In genomic region chrX:74368209-74368909, GRCm38 (mm10) we compare ENCODE assay signal across 8 mouse cellular contexts. TPM values are rescaled to one million over a fixed set of nuclear protein-coding genes. Genes with fewer than 3 reads are reported as not detected.
DNase-seq lines count a peak whose midpoint lies in the region; ATAC-seq and TF ChIP-seq lines count a peak whose summit lies in the region.

No protein-coding gene starts in this region.

- TF ChIP-seq CTCF in Patski (IDR thresholded peaks at IDR 0.05) = no peak

- peak overlapping the region; percentile 86 for H3K27ac ChIP-seq in hindbrain, embryonic 15.5 days (replicated peaks)

- no peak for DNase-seq in Patski (ENCODE audit: low read depth, low spot score)
- peak; percentile 74 to 84 for DNase-seq in cerebellum, postnatal 25 days
- DNase-seq in gastrocnemius, adult 18-20 months (ENCODE audit: low spot score) = peak; percentile 68
- peak; percentile 31 to 83 for DNase-seq in left cerebral cortex, postnatal 10 days (ENCODE audit: extremely low spot score in 1 of 2, low spot score in 2 of 2)
- peak; percentile 70 to 77 for DNase-seq in right cerebral cortex, postnatal 10 days (ENCODE audit: low spot score in 2 of 2)
- DNase-seq in urinary bladder, postnatal 25 days (ENCODE audit: low spot score) = peak; percentile 69

- WGBS in hindbrain, embryonic 15.5 days = 14% methylated on average over 46 of the region's 49 CpGs

- peak; percentile 61 for ATAC-seq in Patski
- peak; percentile 75 for ATAC-seq in hindbrain, embryonic 15.5 days (ENCODE audit: low FRiP score, low read depth)

- no peaks in the 10 kb centered on the region for H3K9me3 ChIP-seq in hindbrain, embryonic 15.5 days
- no peaks in the 10 kb centered on the region for H3K9me3 ChIP-seq in megakaryocyte, embryonic 14.5 days

- intact Hi-C loops in left cerebral cortex, postnatal 10 days (cut with DNase I) = no loop called here

- peaks cover 22% of the 10 kb centered on the region for H3K4me1 ChIP-seq in hindbrain, embryonic 15.5 days (replicated peaks)
- H3K4me1 ChIP-seq in megakaryocyte, embryonic 14.5 days = peaks cover 39% of the 10 kb centered on the region

- H3K9ac ChIP-seq in hindbrain, embryonic 15.5 days = peak overlapping the region; percentile 74

- in situ Hi-C loops in Patski (cut with MboI; ENCODE audit: low pct_unique_long_range_greater_than_20kb) = no loop called here

- CTCF ChIA-PET in Patski (lab: Charles Lee) = interaction anchor here (1.6 kb wide), 1 partner anchor 9 kb away, joined by 5 read pairs; no protein-coding TSS in a partner anchor

- H3K4me2 ChIP-seq in hindbrain, embryonic 15.5 days = peak overlapping the region; percentile 63

- H3K4me3 ChIP-seq in hindbrain, embryonic 15.5 days = peak overlapping the region; percentile 56
- H3K4me3 ChIP-seq in megakaryocyte, embryonic 14.5 days (replicated peaks) = peak overlapping the region; percentile 95

- 0 out of 2 replicates have a peak, but pooled peaks cover 2% of the 10 kb centered on the region for H3K36me3 ChIP-seq in hindbrain, embryonic 15.5 days
- peaks cover 45% of the 10 kb centered on the region for H3K36me3 ChIP-seq in megakaryocyte, embryonic 14.5 days (replicated peaks; ENCODE audit: low read length)

- POLR2A ChIA-PET in Patski (lab: Charles Lee) = interaction anchor here (1.0 to 1.7 kb wide), 5 partner anchors 28 to 123 kb away, joined by 3 to 5 read pairs (median 3); partner anchors contain the start of gene Plxna3

- H3K27me3 ChIP-seq in Patski = peaks cover 4% of the 10 kb centered on the region
- H3K27me3 ChIP-seq in hindbrain, embryonic 15.5 days = no peaks in the 10 kb centered on the region
- H3K27me3 ChIP-seq in megakaryocyte, embryonic 14.5 days (replicated peaks) = peaks cover 23% of the 10 kb centered on the region

RNA-seq across cellular contexts. Expression of gene Ubl4a, which starts 4.7 kb away (rescaled TPM):
- polyA plus RNA-seq in Patski (2021) = 31.4 TPM
- 10 to 100 TPM; 55.7 to 58.4 TPM for total RNA-seq in gastrocnemius, adult 18-20 months (2021)
- polyA plus RNA-seq in hindbrain, embryonic 15.5 days (2015; fragmentation: Nextera tagmentation; extraction: Ambion mirVana) = 67.7 and 71.0 TPM in 2 replicates
- total RNA-seq in left cerebral cortex, postnatal 10 days (2021) = 10 to 100 TPM; 58.7 to 59.2 TPM
- polyA plus RNA-seq in megakaryocyte, embryonic 14.5 days (2012; ENCODE audit: insufficient read depth, low replicate concordance) = 21.1 TPM in 1 of 2 replicates, not detected in the other

RNA-seq across cellular contexts. Expression of gene Slc10a3, which starts 4.8 kb away (rescaled TPM):
- polyA plus RNA-seq in Patski (2021) = 17.6 TPM
- total RNA-seq in gastrocnemius, adult 18-20 months (2021) = 1 to 10 TPM; 1.9 to 3.8 TPM
- polyA plus RNA-seq in hindbrain, embryonic 15.5 days (2015; fragmentation: Nextera tagmentation; extraction: Ambion mirVana) = 7.7 and 8.4 TPM in 2 replicates
- total RNA-seq in left cerebral cortex, postnatal 10 days (2021) = 1 to 10 TPM; 2.0 to 2.4 TPM
- polyA plus RNA-seq in megakaryocyte, embryonic 14.5 days (2012; ENCODE audit: insufficient read depth, low replicate concordance) = 1.9 and 3.3 TPM in 2 replicates

RNA-seq across cellular contexts. Expression of gene Lage3, which starts 14.9 kb away (rescaled TPM):
- 42.5 TPM for polyA plus RNA-seq in Patski (2021)
- total RNA-seq in gastrocnemius, adult 18-20 months (2021) = 10 to 100 TPM; 39.8 to 40.6 TPM
- 73.4 and 75.9 TPM in 2 replicates for polyA plus RNA-seq in hindbrain, embryonic 15.5 days (2015; fragmentation: Nextera tagmentation; extraction: Ambion mirVana)
- total RNA-seq in left cerebral cortex, postnatal 10 days (2021) = 10 to 100 TPM; 31.9 to 35.9 TPM
- 7.0 and 8.9 TPM in 2 replicates for polyA plus RNA-seq in megakaryocyte, embryonic 14.5 days (2012; ENCODE audit: insufficient read depth, low replicate concordance)

RNA-seq across cellular contexts. Expression of gene Fam3a, which starts 24.7 kb away (rescaled TPM):
- polyA plus RNA-seq in Patski (2021) = 25.0 TPM
- total RNA-seq in gastrocnemius, adult 18-20 months (2021) = 10 to 100 TPM; 13.4 to 16.7 TPM
- 34.2 and 37.5 TPM in 2 replicates for polyA plus RNA-seq in hindbrain, embryonic 15.5 days (2015; fragmentation: Nextera tagmentation; extraction: Ambion mirVana)
- total RNA-seq in left cerebral cortex, postnatal 10 days (2021) = 10 to 100 TPM; 16.4 to 24.1 TPM
- 4.0 and 8.8 TPM in 2 replicates for polyA plus RNA-seq in megakaryocyte, embryonic 14.5 days (2012; ENCODE audit: insufficient read depth, low replicate concordance)

RNA-seq across cellular contexts. Expression of gene Ikbkg, which starts 24.7 kb away (rescaled TPM):
- 33.9 TPM for polyA plus RNA-seq in Patski (2021)
- 10 to 100 TPM; 19.6 to 23.1 TPM for total RNA-seq in gastrocnemius, adult 18-20 months (2021)
- 15.7 and 16.7 TPM in 2 replicates for polyA plus RNA-seq in hindbrain, embryonic 15.5 days (2015; fragmentation: Nextera tagmentation; extraction: Ambion mirVana)
- total RNA-seq in left cerebral cortex, postnatal 10 days (2021) = 10 to 100 TPM; 42.9 to 45.7 TPM
- 16.4 and 19.2 TPM in 2 replicates for polyA plus RNA-seq in megakaryocyte, embryonic 14.5 days (2012; ENCODE audit: insufficient read depth, low replicate concordance)
